Mouse (Mus musculus): ENCODE data around the gene Ric3.

The Ric3 gene

DNA sequence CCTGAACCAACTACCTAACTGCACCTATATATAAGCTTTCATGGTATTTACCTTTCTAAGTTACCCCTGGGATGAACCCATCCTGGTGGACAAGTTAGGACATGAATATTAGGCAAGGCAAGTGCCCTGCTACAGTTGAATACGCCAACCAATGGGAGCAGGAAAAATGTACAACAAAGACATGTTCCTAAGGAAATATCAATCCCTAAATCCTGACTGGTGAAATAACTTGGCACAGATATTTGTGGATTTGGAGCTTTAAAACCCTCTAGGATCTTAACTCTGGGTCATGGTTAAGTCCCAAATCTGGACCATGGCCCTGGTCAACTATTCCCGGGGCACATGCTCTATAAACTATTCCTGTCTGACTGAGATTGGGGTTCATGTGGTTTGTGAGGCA lies 37.3 kb downstream of the Ric3 start:
- no peak for DNase-seq (ENCODE audit: low spot score)

DNA sequence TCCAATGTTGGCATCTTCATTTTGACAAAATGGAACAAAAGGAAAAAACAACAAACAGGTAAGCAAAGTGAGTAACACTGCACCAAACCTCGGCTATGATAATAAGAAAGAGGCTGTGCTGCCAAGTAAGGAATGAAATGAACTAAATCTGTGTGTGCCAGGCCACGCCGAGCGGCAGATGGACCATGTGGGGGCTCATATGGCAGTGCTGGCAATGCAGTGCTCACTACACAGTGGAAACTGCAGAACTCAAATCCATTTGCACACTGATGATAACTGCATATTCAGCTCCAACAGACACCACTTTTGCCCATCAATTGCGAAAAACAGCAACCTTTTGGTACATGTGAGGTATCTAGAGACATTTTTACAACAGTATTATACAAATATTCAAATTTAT lies 43.7 kb downstream of the Ric3 start:
- no peak for DNase-seq (ENCODE audit: low spot score)

DNA sequence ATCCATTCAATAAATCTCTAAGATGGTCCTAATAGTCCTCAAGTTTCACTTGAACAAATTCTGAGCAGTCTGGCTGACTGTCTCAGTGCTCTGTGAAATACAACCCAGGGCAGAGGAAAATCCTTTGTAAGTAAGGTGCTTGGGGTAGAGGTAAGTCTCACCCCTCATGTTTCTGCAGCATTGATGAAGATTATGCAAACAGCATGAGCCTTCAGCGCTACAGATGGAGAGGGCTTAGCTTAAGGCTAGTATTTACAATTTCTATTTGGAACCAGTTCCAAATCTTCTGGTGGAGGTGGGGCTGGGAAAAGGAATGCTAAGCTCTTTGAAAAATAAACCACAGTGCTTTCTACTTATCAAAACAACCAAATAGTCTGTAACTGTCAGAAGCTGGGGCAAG lies 44.1 kb downstream of the Ric3 start:
- no peak for DNase-seq (ENCODE audit: low spot score)

DNA sequence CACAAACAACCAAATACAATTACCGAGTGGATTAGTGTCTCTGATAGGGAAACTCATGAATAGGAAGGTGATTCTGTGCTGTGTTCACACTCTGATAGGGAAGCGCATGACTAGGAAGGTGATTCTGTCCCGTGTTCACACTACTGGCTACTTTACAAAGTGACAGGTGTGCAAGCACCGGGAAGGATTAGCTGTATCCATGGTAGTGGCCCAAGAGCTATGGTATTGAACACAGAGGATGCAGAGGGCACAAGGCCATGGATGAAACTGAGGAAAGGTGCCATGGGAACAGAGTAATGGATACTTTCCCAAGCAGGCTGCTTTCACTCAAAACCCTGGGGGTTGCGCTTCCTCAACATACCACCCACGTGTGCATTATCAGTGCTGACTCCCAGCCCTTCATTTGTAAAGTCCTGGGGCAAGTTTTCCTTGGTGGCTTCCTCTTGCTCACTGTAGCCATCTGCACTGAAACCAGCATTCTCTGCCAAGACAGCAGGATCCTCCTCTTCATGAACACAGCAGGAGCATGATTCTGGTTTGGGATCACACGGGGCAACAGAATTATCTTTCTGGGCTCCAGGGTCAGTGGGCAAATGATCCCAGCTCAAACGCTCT lies 44.9 kb downstream of the Ric3 start:
- DNase-seq (ENCODE audit: low spot score), result no peak

DNA sequence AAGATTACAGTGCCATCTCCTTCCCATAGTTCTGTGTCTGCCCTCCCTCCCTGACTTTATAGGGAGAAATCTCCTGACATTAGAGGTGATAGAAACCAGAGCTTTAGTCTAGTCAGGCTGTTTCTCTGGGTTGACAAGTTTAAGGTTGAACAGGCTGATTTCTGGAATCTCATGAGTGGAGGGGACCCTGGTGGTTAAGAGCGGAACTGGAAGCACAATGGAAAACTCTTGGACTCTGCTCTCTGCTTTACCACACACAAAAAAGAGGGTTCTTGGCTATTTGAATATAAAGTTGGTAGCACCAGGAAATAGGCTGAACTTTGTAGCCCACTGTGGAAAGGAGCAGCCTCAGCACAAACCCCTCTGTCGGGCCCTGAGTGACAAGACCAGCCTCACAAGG lies 51.1 kb downstream of the Ric3 start:
- no peak for DNase-seq (ENCODE audit: low spot score)

DNA sequence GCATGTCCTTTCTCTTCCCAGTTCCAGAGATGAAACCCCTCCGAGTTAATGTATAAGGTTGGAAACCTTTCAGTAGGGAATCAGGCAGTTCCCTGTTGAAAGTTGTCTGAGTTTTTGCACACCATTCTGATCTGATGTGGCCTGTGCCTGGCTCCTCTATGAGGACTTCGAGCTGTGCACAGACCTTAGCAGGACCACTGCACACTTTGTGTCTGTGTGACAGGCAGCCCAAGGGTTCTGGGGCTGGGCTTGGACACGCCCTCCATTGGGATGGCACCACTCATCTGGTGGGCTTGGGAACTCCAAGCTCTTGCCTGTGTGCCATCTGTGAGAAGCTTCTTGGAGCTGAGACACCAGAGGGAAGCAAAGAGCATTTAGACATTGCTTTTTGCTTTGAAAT lies 51.8 kb downstream of the Ric3 start:
- no peak for DNase-seq (ENCODE audit: low spot score)

DNA sequence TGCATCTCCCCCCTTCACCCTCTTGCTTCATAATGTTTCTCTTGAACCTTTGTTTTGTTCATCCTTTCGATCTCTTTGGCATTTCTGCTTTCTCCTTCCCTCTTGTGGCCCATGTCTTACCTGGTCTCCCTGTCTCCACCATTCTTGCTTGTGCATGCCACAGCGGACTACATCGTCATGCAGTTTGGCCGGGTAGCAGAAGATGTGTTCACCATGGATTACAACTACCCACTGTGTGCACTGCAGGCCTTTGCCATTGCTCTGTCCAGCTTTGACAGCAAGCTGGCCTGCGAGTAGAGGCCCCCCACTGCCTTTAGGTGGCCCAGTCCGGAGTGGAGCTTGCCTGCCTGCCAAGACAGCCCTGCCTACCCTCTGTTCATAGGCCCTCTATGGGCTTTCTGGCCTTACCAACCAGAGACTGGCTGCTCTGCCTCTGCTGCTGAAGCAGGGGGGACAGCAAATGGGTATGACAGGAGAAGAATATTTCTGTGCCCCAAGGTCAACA lies 53.1 kb downstream of the Ric3 start:
- DNase-seq (ENCODE audit: low spot score), result no peak

- peak; percentile 81 for DNase-seq (ENCODE audit: low spot score)
Measured at GRCm38 (mm10) chr7:109028204-109028603, 54.9 kb downstream of the Ric3 start.

DNA sequence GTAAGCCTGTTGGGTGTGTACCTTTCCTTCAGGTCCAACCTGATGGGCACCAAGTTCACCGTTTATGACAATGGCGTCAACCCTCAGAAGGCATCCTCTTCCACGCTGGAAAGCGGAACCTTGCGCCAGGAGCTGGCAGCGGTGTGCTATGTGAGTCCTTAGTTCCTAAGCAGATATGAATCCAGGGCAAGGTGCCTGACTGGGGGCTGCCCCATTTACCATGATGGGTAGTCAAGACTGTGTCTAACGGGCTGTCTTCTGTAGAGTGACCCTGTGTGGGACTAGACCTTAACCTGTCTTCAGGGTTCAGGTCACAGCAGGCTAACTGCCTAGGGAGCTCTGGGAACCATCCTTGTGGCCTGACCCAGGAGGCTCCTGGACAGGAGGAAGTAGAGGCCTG lies 55.4 kb downstream of the Ric3 start:
- no peak for DNase-seq (ENCODE audit: low spot score)

- DNase-seq (ENCODE audit: low spot score), result no peak
Measured at GRCm38 (mm10) chr7:109026976-109027375, 56.2 kb downstream of the Ric3 start.

GRCm38 (mm10) chr7:109025743-109026142 lies 57.4 kb downstream of the Ric3 start:
- DNase-seq (ENCODE audit: low spot score), result no peak

GRCm38 (mm10) chr7:109021428-109021827 lies 61.7 kb downstream of the Ric3 start:
- DNase-seq (ENCODE audit: low spot score), result peak; percentile 64

GRCm38 (mm10) chr7:109019243-109019642 lies 63.9 kb downstream of the Ric3 start:
- no peak for DNase-seq (ENCODE audit: low spot score)

DNA sequence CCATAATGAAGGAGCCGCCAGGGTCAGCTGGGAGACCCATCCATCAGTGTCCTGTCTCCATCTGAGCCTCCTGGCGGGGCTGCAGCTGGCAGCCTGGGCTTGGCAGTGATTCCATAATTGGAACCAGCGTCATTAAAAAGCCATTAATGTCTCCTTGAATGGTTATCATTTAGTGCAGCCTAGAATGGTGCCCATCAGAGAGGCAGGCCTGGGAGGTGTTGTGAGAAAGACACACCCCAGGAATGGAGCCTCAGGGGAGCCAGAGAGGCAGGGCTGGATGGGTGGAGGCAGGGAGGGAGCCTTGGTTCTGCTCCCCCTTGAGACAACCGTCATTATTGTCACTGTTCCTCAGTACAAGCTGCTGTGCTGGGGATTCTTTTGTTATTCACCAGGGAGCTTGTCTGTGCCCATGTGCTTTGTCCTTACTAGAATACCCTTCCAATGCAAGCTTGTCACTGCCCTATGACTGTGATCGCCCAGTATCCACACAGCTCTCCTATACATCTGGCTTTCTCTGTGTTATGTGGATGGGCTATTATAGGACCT lies 66.7 kb downstream of the Ric3 start:
- DNase-seq (ENCODE audit: low spot score), result peak; percentile 34

- DNase-seq (ENCODE audit: low spot score), result no peak
Measured at GRCm38 (mm10) chr7:109014851-109015250, 68.3 kb downstream of the Ric3 start.

GRCm38 (mm10) chr7:109012998-109013625 lies 70.0 kb downstream of the Ric3 start:
- no peak for DNase-seq (ENCODE audit: low spot score)

GRCm38 (mm10) chr7:109012575-109012974 lies 70.6 kb downstream of the Ric3 start:
- DNase-seq (ENCODE audit: low spot score), result no peak

GRCm38 (mm10) chr7:109011596-109012180 lies 71.4 kb downstream of the Ric3 start:
- DNase-seq (ENCODE audit: low spot score), result peak; percentile 42

DNA sequence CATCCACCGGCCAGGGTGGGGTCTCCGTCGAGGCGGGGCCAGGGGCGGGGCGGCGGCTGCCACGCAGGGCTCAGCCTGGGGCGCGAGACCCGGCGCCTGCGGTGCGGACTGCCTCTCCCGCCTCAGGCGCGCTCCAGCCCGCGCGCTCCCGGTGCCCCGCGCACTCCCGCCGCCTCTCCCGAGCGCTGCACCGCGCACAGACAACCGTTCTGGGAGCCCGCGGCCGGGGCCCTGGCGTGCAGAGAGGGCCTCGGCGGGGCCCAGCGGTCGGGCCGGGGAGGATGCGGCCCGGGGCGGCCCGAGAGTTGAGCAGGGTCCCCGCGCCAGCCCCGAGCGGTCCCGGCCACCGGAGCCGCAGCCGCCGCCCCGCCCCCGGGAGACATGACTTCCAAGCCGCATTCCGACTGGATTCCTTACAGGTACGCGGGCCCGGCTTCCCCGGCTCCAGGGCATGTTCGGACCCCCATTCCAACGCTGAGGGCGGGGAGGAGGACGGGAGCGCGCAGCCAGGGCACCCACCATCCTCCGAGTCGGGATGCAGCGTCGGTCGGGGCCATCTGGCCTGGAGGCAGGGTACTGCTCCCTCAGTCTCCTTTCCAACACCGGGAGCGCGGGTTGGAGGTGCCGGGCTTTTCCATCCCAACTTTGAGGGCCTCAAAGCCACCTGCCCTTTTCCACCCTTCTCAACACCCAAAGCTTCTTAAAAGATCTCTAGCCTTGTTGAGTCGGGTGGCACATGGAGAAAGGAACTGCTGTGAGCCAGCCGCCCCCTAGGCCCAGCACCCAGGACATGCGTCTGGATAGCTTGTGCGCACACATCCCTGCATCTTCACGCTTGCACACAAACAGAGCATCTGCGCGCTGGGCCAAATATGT lies 72.2 kb downstream of the Ric3 start:
- peak; percentile 44 for DNase-seq (ENCODE audit: low spot score)

DNA sequence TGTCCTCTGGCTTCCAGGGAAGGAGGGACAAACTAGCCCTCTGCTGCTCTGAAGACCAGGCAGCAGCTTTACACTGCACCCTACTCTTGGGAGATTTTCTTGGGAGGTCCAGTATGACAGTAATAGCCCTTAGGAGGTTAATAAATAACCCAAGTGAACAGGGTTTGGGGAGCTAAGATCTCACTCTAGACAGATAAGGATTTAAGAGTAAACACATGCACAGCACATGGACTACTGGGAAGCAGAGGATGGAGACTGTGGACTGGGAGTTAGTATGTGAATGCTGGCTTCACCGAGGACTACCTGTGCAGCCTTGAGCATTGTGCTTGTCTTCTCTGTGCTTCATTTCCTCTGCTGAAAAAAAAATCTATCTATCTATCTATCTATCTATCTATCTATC lies 73.9 kb downstream of the Ric3 start:
- DNase-seq (ENCODE audit: low spot score), result no peak

DNA sequence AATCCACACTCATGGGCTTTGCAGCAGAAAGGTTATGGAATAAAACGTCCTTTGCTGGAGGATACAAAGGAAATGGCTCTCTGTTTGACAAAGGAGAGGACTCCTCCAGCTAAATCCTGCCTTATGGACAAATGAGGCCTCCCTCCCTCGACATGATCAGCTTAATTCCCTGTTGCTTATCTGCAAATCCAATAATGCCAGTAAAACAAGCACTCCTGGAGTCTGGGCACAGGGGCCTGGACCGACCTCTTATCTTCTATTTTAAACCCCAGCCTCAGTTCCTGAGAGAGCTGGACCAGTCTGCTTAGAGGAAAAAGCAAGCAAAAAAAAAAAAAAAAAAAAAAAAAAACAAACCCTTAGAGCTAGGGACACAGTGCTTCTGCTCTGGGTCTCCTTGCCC lies 79.5 kb downstream of the Ric3 start:
- DNase-seq (ENCODE audit: low spot score), result no peak

GRCm38 (mm10) chr7:109001971-109002370 lies 81.2 kb downstream of the Ric3 start:
- DNase-seq (ENCODE audit: low spot score), result no peak
